Mouse (Mus musculus) olfactory bulb, adult 2 months (tissue): ENCODE data around the gene Adat1. TPM values are rescaled to one million over a fixed set of nuclear protein-coding genes. Genes with fewer than 3 reads are reported as not detected.
A peak's percentile ranks its signal among the peaks of the same experiment; 100 is the strongest.

ENCODE experiments used
- H3K27ac ChIP-seq: fragments of 200-500 bp; 2 replicates; pipeline ENCODE4 v1.5.1; 2012; ENCODE audit warnings: low read depth, low read length; ENCODE audit not compliant: insufficient read depth
- H3K4me1 ChIP-seq: fragments of 200-500 bp; 2 replicates; pipeline ENCODE4 v1.6.1; 2012; ENCODE audit warnings: low read length; ENCODE audit not compliant: control insufficient read depth, insufficient read depth
- H3K4me3 ChIP-seq: fragments of 200-500 bp; 2 replicates; pipeline ENCODE4 v1.5.1; 2012; ENCODE audit warnings: mild to moderate bottlenecking, low read depth, low read length, moderate library complexity; ENCODE audit not compliant: insufficient read depth
- CTCF ChIP-seq: fragments of 200-500 bp; IDR thresholded peaks from 2 replicates; pipeline ENCODE4 v1.5.1; 2012; ENCODE audit warnings: low read depth, mild to moderate bottlenecking, low read length, moderate library complexity; ENCODE audit not compliant: insufficient read depth
- POLR2A ChIP-seq: fragments of 200-500 bp; IDR thresholded peaks from 2 replicates; pipeline ENCODE4 v1.6.1; 2012; ENCODE audit warnings: mild to moderate bottlenecking, low read depth, low read length, moderate library complexity; ENCODE audit not compliant: insufficient read depth
- WGBS: fragments of 180-500 bp; shearing (Covaris S2); methylation state at CpG from one replicate; pipeline ENCODE4 v1.1.7; 2018; 5-methylcytosine and 5-hydroxymethylcytosine counted together
- polyA plus RNA-seq: library from polyadenylated mRNA; stranded (reverse); fragments of >200 nt; gene quantifications from 2 replicates; pipeline ENCODE4 v1.2.4, GENCODE M21; 2012; ENCODE audit warnings: low replicate concordance; ENCODE audit not compliant: missing spikeins, insufficient read depth, insufficient read length

Adat1 gene
- polyA plus RNA-seq, 1 experiment, result 148 TPM

DNA sequence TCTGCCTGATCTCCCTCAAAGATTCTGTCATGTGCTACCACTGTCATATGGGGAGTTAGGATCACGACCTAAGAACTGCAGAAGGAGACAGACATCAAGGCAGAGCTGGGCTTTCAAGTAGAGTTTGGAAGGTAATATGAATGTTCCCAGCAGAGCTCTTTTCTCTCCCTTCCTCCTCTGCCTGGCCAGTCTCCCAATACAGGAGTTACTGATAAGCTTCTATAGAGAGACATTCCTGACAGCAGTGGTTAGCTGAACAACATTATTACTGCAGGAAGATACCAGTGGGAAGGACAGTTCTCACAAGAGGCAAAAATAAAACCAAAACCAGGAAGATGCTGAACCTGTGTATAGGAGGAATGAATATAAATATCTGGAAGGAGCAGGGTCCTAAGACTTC, 29.5 kb downstream of the Adat1 start:
- 78% methylated on average over 1 of the region's 1 CpGs for WGBS
- H3K27ac ChIP-seq, result no peak overlapping the region
- H3K4me3 ChIP-seq, result no peak overlapping the region
- TF ChIP-seq CTCF (no peak), POLR2A (no peak)
- peaks cover 27% of the 10 kb centered on the region for H3K4me1 ChIP-seq

DNA sequence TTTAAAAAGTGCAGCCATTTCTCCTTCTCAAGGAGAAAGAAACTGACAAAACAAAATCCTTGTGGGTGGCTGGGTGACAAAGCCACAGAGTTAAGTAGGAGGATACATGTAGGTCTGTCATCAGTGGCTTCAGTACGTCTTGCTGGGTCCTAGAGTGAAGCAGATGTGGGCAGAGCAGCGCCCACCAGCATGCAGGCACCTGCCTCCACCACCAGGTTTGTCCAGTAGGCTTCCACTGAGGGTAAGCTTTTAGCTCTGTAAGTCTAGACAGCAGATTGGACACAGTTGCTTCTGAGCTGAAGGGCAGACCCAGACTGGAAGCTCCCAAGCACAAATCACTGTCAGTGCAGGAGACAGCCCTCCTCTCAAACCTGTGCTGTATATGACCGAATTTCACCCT, 30.8 kb downstream of the Adat1 start:
- H3K27ac ChIP-seq, result peak overlapping the region; percentile 12; the same call in 1 of the 2 replicates
- no peak for TF ChIP-seq CTCF
- no peak for TF ChIP-seq POLR2A
- WGBS, result 70% methylated on average over 3 of the region's 3 CpGs
- peaks cover 27% of the 10 kb centered on the region for H3K4me1 ChIP-seq
- no peak overlapping the region for H3K4me3 ChIP-seq

DNA sequence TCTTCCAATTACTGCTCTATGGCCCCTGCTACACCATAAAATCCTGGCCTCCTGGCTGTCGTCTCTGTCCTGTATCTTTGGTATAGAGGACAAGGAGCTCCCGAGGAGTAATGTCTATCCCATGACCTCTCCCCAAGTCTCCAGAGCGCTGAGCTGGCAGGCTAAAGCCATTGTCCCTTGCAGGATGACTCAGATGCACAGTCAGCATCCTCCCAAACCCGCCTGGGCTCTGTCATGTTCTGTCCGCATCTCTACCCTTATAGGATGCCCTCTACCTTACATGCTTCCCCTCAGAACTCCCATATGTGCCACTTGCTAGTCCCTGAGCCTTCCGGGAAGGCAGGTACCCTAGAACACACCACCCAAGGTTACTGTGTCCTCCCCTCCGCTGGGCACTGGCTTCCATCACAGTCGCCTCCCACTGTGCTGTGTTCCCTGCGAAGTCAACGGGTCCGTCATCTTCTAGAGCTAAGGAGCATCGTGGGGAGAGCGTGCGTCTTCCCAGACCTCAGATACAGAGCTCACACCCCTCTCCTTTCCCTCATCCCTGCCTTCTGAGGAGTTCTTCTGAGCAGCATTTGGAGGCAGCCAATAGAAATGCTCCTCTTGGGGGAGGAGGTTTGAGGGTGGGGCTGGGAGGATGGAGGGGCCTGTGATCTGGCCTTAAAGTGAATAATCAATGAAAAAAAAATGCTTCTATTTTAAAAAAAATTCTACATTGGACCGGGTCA, 31.3 kb downstream of the Adat1 start:
- no peak overlapping the region for H3K4me3 ChIP-seq
- peak overlapping the region; percentile 60 for H3K27ac ChIP-seq
- H3K4me1 ChIP-seq, result peaks cover 24% of the 10 kb centered on the region
- WGBS, result 56% methylated on average over 15 of the region's 15 CpGs
- TF ChIP-seq POLR2A, result no peak
- no peak for TF ChIP-seq CTCF

DNA sequence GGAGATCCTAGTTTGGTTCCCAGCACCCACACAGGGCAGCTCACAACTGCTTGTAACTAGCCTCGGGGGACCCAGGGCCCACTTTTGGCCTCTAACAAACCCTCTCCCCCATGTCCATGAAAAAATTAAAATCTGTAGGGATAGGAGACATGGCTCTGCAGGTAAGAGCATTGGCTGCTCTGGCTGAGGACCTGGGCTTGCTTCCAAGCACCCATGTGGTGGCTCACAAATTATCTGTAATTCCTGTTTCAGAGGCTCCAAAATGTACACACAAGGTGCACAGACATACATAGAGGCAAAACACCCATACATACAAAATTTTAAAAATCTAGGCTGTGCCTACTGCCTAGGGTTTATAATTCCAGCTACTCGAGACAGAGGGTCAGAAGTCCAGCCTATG, 34.9 kb downstream of the Adat1 start:
- Histone ChIP-seq H3K4me3 (no peak overlapping the region), H3K4me1 (peaks cover 11% of the 10 kb centered on the region), H3K27ac (no peak overlapping the region)
- TF ChIP-seq POLR2A (no peak), CTCF (no peak)
- WGBS, result 89% methylated on average over 2 of the region's 2 CpGs

DNA sequence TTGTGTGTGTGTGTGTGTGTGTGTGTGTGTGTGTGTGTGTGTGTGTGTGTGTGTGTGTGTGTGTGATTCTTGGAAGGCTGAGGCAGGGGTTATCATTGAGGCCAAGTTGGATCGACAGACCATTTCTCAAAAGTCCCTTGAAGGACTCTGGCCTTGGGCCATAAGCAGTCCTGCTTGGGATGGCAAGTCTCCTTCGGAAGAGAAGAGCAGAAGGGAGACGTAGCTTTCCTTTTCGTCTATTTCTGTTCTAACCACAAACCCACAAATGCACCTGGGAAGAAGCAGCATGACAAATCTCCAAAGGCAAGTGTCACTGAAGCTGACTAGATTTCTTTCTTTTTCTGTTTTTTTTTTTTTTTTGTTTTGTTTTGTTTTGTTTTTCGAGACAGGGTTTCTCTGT, 36.2 kb downstream of the Adat1 start:
- WGBS, result 83% methylated on average over 5 of the region's 5 CpGs
- TF ChIP-seq POLR2A (no peak), CTCF (no peak)
- no peak overlapping the region for H3K4me3 ChIP-seq

DNA sequence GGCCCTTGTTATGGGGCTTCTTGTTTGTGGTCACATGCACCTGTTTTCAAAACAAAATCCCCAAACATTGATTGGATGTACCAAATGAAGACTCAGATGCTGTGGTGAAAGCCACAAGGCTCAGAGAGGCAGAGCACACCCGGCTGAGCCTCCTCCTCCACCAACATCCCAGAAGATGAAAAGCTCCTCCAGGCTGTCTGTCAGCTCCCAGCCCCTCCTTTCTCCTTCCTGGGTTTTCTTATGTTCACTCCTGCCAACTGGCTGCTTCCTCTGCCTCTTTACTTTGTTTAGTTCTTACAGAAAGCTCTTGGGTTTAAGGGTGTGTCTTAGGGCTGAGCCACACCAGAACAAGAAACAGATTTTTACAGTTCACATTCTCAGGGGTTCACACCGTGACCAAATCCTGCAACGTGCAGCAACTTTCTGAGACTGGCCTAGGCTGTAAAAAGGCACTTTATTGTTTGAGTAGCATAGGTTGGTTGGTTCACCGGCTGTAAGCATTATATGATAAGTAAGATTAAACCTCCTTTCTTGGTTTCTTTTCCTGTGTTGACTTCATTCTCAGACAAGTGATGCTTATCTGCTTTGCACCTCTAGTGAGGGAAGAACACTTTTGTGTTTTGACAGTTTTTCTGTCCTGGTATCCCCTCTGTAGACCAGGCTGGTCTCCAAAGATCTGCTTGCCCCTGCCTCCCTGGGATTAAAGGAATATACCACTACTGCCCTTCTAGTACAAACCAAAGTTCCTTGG, 37.1 kb downstream of the Adat1 start:
- Histone ChIP-seq H3K4me1 (no peaks in the 10 kb centered on the region), H3K27ac (no peak overlapping the region), H3K4me3 (no peak overlapping the region)
- no peak for TF ChIP-seq CTCF
- no peak for TF ChIP-seq POLR2A
- 78% methylated on average over 4 of the region's 4 CpGs for WGBS

More for the DNA sequence above, 36.2 kb downstream of the Adat1 start:
- no peak overlapping the region for H3K27ac ChIP-seq
- peaks cover 5% of the 10 kb centered on the region for H3K4me1 ChIP-seq

DNA sequence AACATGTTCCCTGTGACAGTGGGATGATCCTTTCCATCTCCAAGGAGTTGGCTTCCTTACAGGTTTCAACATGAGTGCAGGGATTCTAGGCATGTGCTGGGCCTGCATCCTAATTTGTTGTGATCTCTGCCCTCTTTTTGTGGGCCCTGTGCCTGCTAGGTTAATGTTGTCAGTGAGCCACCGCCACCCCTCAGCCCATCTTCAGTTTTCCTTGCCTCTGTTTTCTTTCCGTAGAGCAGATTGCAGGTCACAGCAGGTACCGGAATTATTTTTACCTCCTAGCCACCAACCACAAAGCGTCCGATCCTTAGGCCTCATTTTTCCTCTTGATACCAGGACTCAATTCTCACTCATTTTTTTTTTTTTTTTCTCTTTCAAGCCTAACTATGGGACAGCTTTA, 40.2 kb downstream of the Adat1 start:
- WGBS, result 98% methylated on average over 5 of the region's 5 CpGs
- TF ChIP-seq CTCF (no peak), POLR2A (no peak)

DNA sequence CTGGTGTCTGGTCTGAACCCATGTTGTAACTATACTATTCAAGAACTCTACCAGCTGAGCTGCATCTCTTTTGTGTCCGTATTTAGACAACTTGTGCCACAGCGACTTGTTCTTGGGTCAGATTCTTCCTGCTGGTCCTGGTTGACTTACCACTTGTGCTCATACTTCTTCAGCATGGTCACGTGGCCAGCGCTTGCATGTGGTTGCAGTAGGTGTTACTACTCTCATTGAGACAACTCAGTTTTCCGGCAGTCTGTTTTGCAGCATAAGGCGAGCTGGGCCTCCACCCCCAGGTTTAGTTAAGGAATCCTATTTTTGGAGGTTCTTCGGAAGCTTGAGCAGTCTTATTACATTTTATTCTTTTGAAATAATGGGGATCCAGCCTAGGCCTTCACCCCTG, 40.8 kb downstream of the Adat1 start:
- WGBS, result 66% methylated on average over 7 of the region's 7 CpGs
- H3K4me3 ChIP-seq, result no peak overlapping the region
- H3K27ac ChIP-seq, result no peak overlapping the region
- H3K4me1 ChIP-seq, result peaks cover 4% of the 10 kb centered on the region
- TF ChIP-seq POLR2A, result no peak
- no peak for TF ChIP-seq CTCF

More for the DNA sequence above, 40.2 kb downstream of the Adat1 start:
- no peak overlapping the region for H3K4me3 ChIP-seq
- H3K27ac ChIP-seq, result no peak overlapping the region
- H3K4me1 ChIP-seq, result 0 out of 2 replicates have a peak, but pooled peaks cover 2% of the 10 kb centered on the region

DNA sequence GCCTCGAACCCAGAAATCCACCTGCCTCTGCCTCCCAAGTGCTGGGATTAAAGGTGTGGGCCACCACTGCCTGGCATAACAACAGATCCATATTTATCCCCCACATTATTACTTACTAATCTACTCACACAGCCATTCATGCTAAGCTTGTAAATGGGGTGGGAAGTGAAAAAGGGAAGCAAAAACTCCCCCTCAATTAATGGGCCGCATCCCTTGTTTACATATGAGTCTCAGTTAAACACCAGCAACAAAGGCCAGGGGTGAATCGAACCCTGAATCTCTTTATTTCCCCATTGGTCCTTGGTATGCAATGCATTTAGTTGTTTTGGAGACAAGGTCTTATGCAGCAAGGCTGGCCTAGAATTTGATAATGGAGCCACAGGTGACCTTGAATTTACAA, 41.3 kb downstream of the Adat1 start:
- no peak for TF ChIP-seq POLR2A
- Histone ChIP-seq H3K4me3 (no peak overlapping the region), H3K27ac (no peak overlapping the region), H3K4me1 (peaks cover 4% of the 10 kb centered on the region)
- 78% methylated on average over 3 of the region's 3 CpGs for WGBS
